ENCODE assay signal across 42 mouse cellular contexts in genomic region chr2:67378504-67378903, GRCm38 (mm10). TPM values are rescaled to one million over a fixed set of nuclear protein-coding genes. Genes with fewer than 3 reads are reported as not detected.
DNase-seq lines count a peak whose midpoint lies in the region; ATAC-seq and TF ChIP-seq lines count a peak whose summit lies in the region.
"Had no signal": no experiment of that assay in that cellular context is flagged by ENCODE, and none has a peak within 500 bp of the region (broad histone marks: within the 10 kb centered on the region; RNA-seq: fewer than 3 reads in every experiment).

No protein-coding gene starts in this region.

- H3K4me2 ChIP-seq in embryonic facial prominence, embryonic 14.5 days (ENCODE audit: low read depth, low read length), result no peak overlapping the region
- no peak overlapping the region for H3K4me2 ChIP-seq in lung, postnatal 0 days (replicated peaks; ENCODE audit: low read depth, low read length)
- H3K4me2 ChIP-seq in liver, embryonic 12.5 days, result no peak overlapping the region
- H3K4me2 ChIP-seq: forebrain, embryonic 15.5 days; heart, embryonic 13.5 days; hindbrain, embryonic 15.5 days; kidney, embryonic 15.5 days; limb, embryonic 13.5 days; liver, embryonic 15.5 days; midbrain, embryonic 12.5 days; neural tube, embryonic 12.5 days had no signal

- H3K9me3 ChIP-seq in embryonic facial prominence, embryonic 14.5 days (ENCODE audit: control insufficient read depth, low read length), result no peaks in the 10 kb centered on the region
- H3K9me3 ChIP-seq in embryonic facial prominence, embryonic 10.5 days, result no peaks in the 10 kb centered on the region
- no peaks in the 10 kb centered on the region for H3K9me3 ChIP-seq in lung, postnatal 0 days (ENCODE audit: low read length)
- no peaks in the 10 kb centered on the region for H3K9me3 ChIP-seq in liver, embryonic 12.5 days (replicated peaks)
- H3K9me3 ChIP-seq: forebrain, embryonic 15.5 days; heart, embryonic 13.5 days; hindbrain, embryonic 10.5 days; hindbrain, embryonic 15.5 days; kidney, embryonic 15.5 days; limb, embryonic 13.5 days; liver, embryonic 15.5 days; megakaryocyte, embryonic 14.5 days; midbrain, embryonic 12.5 days; neural tube, embryonic 12.5 days had no signal

- 58% methylated on average over 3 of the region's 3 CpGs for WGBS in embryonic facial prominence, embryonic 14.5 days
- 70% methylated on average over 3 of the region's 3 CpGs for WGBS in embryonic facial prominence, embryonic 10.5 days
- WGBS in lung, postnatal 0 days, result 55% methylated on average over 3 of the region's 3 CpGs
- WGBS in liver, embryonic 12.5 days (ENCODE audit: insufficient replicate concordance), result 41% methylated on average over 3 of the region's 3 CpGs

- H3K4me3 ChIP-seq in embryonic facial prominence, embryonic 14.5 days (ENCODE audit: low read depth, low read length), result no peak overlapping the region
- no peak overlapping the region for H3K4me3 ChIP-seq in embryonic facial prominence, embryonic 10.5 days
- H3K4me3 ChIP-seq in lung, postnatal 0 days (ENCODE audit: low read depth, low read length), result no peak overlapping the region
- no peak overlapping the region for H3K4me3 ChIP-seq in liver, embryonic 12.5 days
- H3K4me3 ChIP-seq: forebrain, embryonic 15.5 days; heart, adult 2 months; heart, embryonic 13.5 days; hindbrain, embryonic 10.5 days; hindbrain, embryonic 15.5 days; kidney, embryonic 15.5 days; layer of hippocampus, adult 2 months; left cerebral cortex, adult 2 months; limb, embryonic 13.5 days; liver, embryonic 15.5 days; megakaryocyte, embryonic 14.5 days; midbrain, embryonic 12.5 days; myocyte; neural tube, embryonic 12.5 days had no signal

- TF ChIP-seq EP300 in lung, postnatal 0 days (IDR thresholded peaks at IDR 0.05), result no peak

- no peaks in the 10 kb centered on the region for H3K27me3 ChIP-seq in embryonic facial prominence, embryonic 14.5 days (replicated peaks; ENCODE audit: control insufficient read depth, insufficient read depth, low read length)
- no peaks in the 10 kb centered on the region for H3K27me3 ChIP-seq in embryonic facial prominence, embryonic 10.5 days (replicated peaks; ENCODE audit: low read depth, poor library complexity, severe bottlenecking)
- H3K27me3 ChIP-seq in lung, postnatal 0 days (replicated peaks; ENCODE audit: insufficient read depth, low read length), result no peaks in the 10 kb centered on the region
- H3K27me3 ChIP-seq in liver, embryonic 12.5 days (replicated peaks), result no peaks in the 10 kb centered on the region
- H3K27me3 ChIP-seq: forebrain, embryonic 15.5 days; heart, embryonic 13.5 days; hindbrain, embryonic 15.5 days; kidney, embryonic 15.5 days; limb, embryonic 13.5 days; liver, embryonic 15.5 days; megakaryocyte, embryonic 14.5 days; midbrain, embryonic 12.5 days; neural tube, embryonic 12.5 days had no signal

- DNase-seq in embryonic facial prominence, embryonic 14.5 days (ENCODE audit: low spot score), result peak; percentile 6
- no peak for DNase-seq in embryonic facial prominence, embryonic 10.5 days (ENCODE audit: low spot score)
- DNase-seq in lung, postnatal 0 days (ENCODE audit: low spot score), result peak; percentile 5
- DNase-seq in lung, postnatal 25 days (ENCODE audit: low spot score), result no peak
- no peak for DNase-seq in adrenal gland, postnatal 10 days
- DNase-seq in B cell, adult 2 months, result no peak
- DNase-seq: adrenal gland, postnatal 36 days; cerebellum, adult 11-12 months; cerebellum, adult 9-11 months; kidney, adult 11 months; kidney, postnatal 25 days; lung, postnatal 14 days; right cerebral cortex, adult 18-20 months; spleen, adult 18-20 months; thymus, adult 18-20 months; thymus, postnatal 25 days had no signal

- no peak overlapping the region for H3K9ac ChIP-seq in embryonic facial prominence, embryonic 14.5 days (ENCODE audit: low read depth, low read length)
- no peak overlapping the region for H3K9ac ChIP-seq in lung, postnatal 0 days (replicated peaks; ENCODE audit: low read depth)
- H3K9ac ChIP-seq in liver, embryonic 12.5 days, result no peak overlapping the region
- H3K9ac ChIP-seq: forebrain, embryonic 15.5 days; heart, embryonic 13.5 days; hindbrain, embryonic 15.5 days; kidney, embryonic 15.5 days; limb, embryonic 13.5 days; liver, embryonic 15.5 days; midbrain, embryonic 12.5 days; neural tube, embryonic 12.5 days had no signal

- TF ChIP-seq CTCF in lung, postnatal 0 days (IDR thresholded peaks at IDR 0.05), result no peak

- H3K36me3 ChIP-seq in embryonic facial prominence, embryonic 14.5 days (ENCODE audit: control insufficient read depth, insufficient read depth, low read length), result no peaks in the 10 kb centered on the region
- H3K36me3 ChIP-seq in embryonic facial prominence, embryonic 10.5 days (replicated peaks), result no peaks in the 10 kb centered on the region
- no peaks in the 10 kb centered on the region for H3K36me3 ChIP-seq in lung, postnatal 0 days (ENCODE audit: insufficient read depth, low read length)
- H3K36me3 ChIP-seq in liver, embryonic 12.5 days, result no peaks in the 10 kb centered on the region
- H3K36me3 ChIP-seq: forebrain, embryonic 15.5 days; heart, embryonic 13.5 days; hindbrain, embryonic 10.5 days; hindbrain, embryonic 15.5 days; kidney, embryonic 15.5 days; limb, embryonic 13.5 days; liver, embryonic 15.5 days; midbrain, embryonic 12.5 days; neural tube, embryonic 12.5 days had no signal

- no peak overlapping the region for H3K27ac ChIP-seq in embryonic facial prominence, embryonic 14.5 days (replicated peaks; ENCODE audit: low read depth, low read length)
- H3K27ac ChIP-seq in embryonic facial prominence, embryonic 10.5 days (replicated peaks), result no peak overlapping the region
- no peak overlapping the region for H3K27ac ChIP-seq in lung, postnatal 0 days (ENCODE audit: low read length)
- H3K27ac ChIP-seq in liver, embryonic 12.5 days, result no peak overlapping the region
- H3K27ac ChIP-seq: forebrain, embryonic 15.5 days; heart, adult 2 months; heart, embryonic 13.5 days; hindbrain, embryonic 10.5 days; hindbrain, embryonic 15.5 days; kidney, embryonic 15.5 days; layer of hippocampus, adult 2 months; left cerebral cortex, adult 2 months; limb, embryonic 13.5 days; liver, embryonic 15.5 days; midbrain, embryonic 12.5 days; neural tube, embryonic 12.5 days had no signal

- no peaks in the 10 kb centered on the region for H3K4me1 ChIP-seq in embryonic facial prominence, embryonic 14.5 days (ENCODE audit: control insufficient read depth, insufficient read depth, low read length)
- H3K4me1 ChIP-seq in embryonic facial prominence, embryonic 10.5 days, result no peaks in the 10 kb centered on the region
- H3K4me1 ChIP-seq in lung, postnatal 0 days (ENCODE audit: insufficient read depth, low read depth, low read length), result no peaks in the 10 kb centered on the region
- no peaks in the 10 kb centered on the region for H3K4me1 ChIP-seq in liver, embryonic 12.5 days
- H3K4me1 ChIP-seq: forebrain, embryonic 15.5 days; heart, embryonic 13.5 days; hindbrain, embryonic 10.5 days; hindbrain, embryonic 15.5 days; kidney, embryonic 15.5 days; limb, embryonic 13.5 days; liver, embryonic 15.5 days; midbrain, embryonic 12.5 days; neural tube, embryonic 12.5 days had no signal

- ATAC-seq in embryonic facial prominence, embryonic 14.5 days (ENCODE audit: low read depth), result no peak
- no peak for ATAC-seq in lung, postnatal 0 days
- ATAC-seq in liver, embryonic 12.5 days, result peak; percentile 65; the same call in 1 of the 2 replicates
- ATAC-seq: forebrain, embryonic 15.5 days; inflammation-experienced regulatory T-cells, adult 6 months; Patski had no signal

RNA-seq across cellular contexts. Expression of gene Gm21830, which starts 35.0 kb away (rescaled TPM):
- polyA plus RNA-seq in embryonic facial prominence, embryonic 14.5 days (2014; fragmentation: Nextera tagmentation; extraction: Ambion mirVana), result not detected in 2 replicates
- not detected in 2 replicates for polyA plus RNA-seq in embryonic facial prominence, embryonic 10.5 days (2016; fragmentation: Nextera tagmentation; extraction: Ambion mirVana)
- polyA plus RNA-seq in lung, postnatal 0 days (2015; fragmentation: Nextera tagmentation; extraction: Ambion mirVana), result not detected in 2 replicates
- polyA plus RNA-seq in liver, embryonic 12.5 days (2016; fragmentation: Nextera tagmentation; extraction: Ambion mirVana), result not detected in 2 replicates
- total RNA-seq in adrenal gland, postnatal 10 days (2021), result not detected
- total RNA-seq: adrenal gland, postnatal 36 days; gastrocnemius, adult 18-20 months; gastrocnemius, postnatal 4 days; heart, adult 2 months; heart, postnatal 10 days; layer of hippocampus, adult 2 months; layer of hippocampus, postnatal 14 days; left cerebral cortex, adult 2 months; left cerebral cortex, postnatal 25 days; MEL; midbrain, postnatal 0 days had no signal
- polyA plus RNA-seq: forebrain, embryonic 15.5 days; frontal cortex, adult 2 months; heart, adult 2 months; heart, embryonic 13.5 days; hindbrain, embryonic 10.5 days; hindbrain, embryonic 15.5 days; inflammation-experienced regulatory T-cells, adult 6 months; kidney, embryonic 15.5 days; limb, embryonic 13.5 days; liver, embryonic 15.5 days; midbrain, embryonic 12.5 days; midbrain, postnatal 0 days; myocyte; neural tube, embryonic 12.5 days; Patski; stomach, embryonic 16.5 days had no signal

RNA-seq across cellular contexts. Expression of gene Gm26727, which starts 54.5 kb away (rescaled TPM):
- not detected in 2 replicates for polyA plus RNA-seq in embryonic facial prominence, embryonic 14.5 days (2014; fragmentation: Nextera tagmentation; extraction: Ambion mirVana)
- polyA plus RNA-seq in embryonic facial prominence, embryonic 10.5 days (2016; fragmentation: Nextera tagmentation; extraction: Ambion mirVana), result not detected in 2 replicates
- polyA plus RNA-seq in lung, postnatal 0 days (2015; fragmentation: Nextera tagmentation; extraction: Ambion mirVana), result not detected in 2 replicates
- not detected in 2 replicates for polyA plus RNA-seq in liver, embryonic 12.5 days (2016; fragmentation: Nextera tagmentation; extraction: Ambion mirVana)
- total RNA-seq in adrenal gland, postnatal 10 days (2021), result not detected
- total RNA-seq: adrenal gland, postnatal 36 days; gastrocnemius, adult 18-20 months; gastrocnemius, postnatal 4 days; heart, adult 2 months; heart, postnatal 10 days; layer of hippocampus, adult 2 months; layer of hippocampus, postnatal 14 days; left cerebral cortex, adult 2 months; left cerebral cortex, postnatal 25 days; MEL; midbrain, postnatal 0 days had no signal
- polyA plus RNA-seq: forebrain, embryonic 15.5 days; frontal cortex, adult 2 months; heart, adult 2 months; heart, embryonic 13.5 days; hindbrain, embryonic 10.5 days; hindbrain, embryonic 15.5 days; inflammation-experienced regulatory T-cells, adult 6 months; kidney, embryonic 15.5 days; limb, embryonic 13.5 days; liver, embryonic 15.5 days; midbrain, embryonic 12.5 days; midbrain, postnatal 0 days; myocyte; neural tube, embryonic 12.5 days; Patski; stomach, embryonic 16.5 days had no signal

Comparison
In these comparisons a context has a peak if more than half of its experiments do, and no peak if none do; other contexts are left out.
1. DNase-seq: peak in embryonic facial prominence, embryonic 14.5 days (single experiment) and lung, postnatal 0 days (single experiment); none in embryonic facial prominence, embryonic 10.5 days (single experiment), lung, postnatal 25 days (single experiment), adrenal gland, postnatal 10 days (single experiment) and B cell, adult 2 months (0 of 2).